Mouse (Mus musculus) heart, adult 11 months (tissue): ENCODE results near the gene Sec22b.

Source experiments
- DNase-seq: peaks from one replicate; pipeline ENCODE4 v3.0.0; 2022

Gene Sec22b

GRCm38 (mm10) chr3:97900516-97901490 is at the start of gene Sec22b:
Sec22b (plus strand) TSS chr3:97901190.
- DNase-seq = peak; percentile 99

GRCm38 (mm10) chr3:97851803-97852202 is 49.2 kb upstream of the Sec22b start:
- peak; percentile 44 for DNase-seq

GRCm38 (mm10) chr3:97854575-97855384 is 46.2 kb upstream of the Sec22b start:
- DNase-seq = peak; percentile 50

GRCm38 (mm10) chr3:97859400-97859799 is 41.6 kb upstream of the Sec22b start:
- DNase-seq = peak; percentile 10

GRCm38 (mm10) chr3:97860820-97861451 is 40.1 kb upstream of the Sec22b start:
- DNase-seq = peak; percentile 42

- no peak for DNase-seq
Measured at GRCm38 (mm10) chr3:97866696-97867095, 34.3 kb upstream of the Sec22b start.

GRCm38 (mm10) chr3:97867221-97868023 is 33.6 kb upstream of the Sec22b start:
- DNase-seq = peak; percentile 87

GRCm38 (mm10) chr3:97868024-97868689 is 32.8 kb upstream of the Sec22b start:
- DNase-seq = peak; percentile 97

GRCm38 (mm10) chr3:97868733-97869132 is 32.3 kb upstream of the Sec22b start:
- peak; percentile 86 for DNase-seq

GRCm38 (mm10) chr3:97869730-97870129 is 31.3 kb upstream of the Sec22b start:
- peak; percentile 93 for DNase-seq

GRCm38 (mm10) chr3:97874777-97875176 is 26.2 kb upstream of the Sec22b start:
- peak; percentile 53 for DNase-seq

GRCm38 (mm10) chr3:97876259-97876658 is 24.7 kb upstream of the Sec22b start:
- no peak for DNase-seq

GRCm38 (mm10) chr3:97879222-97879621 is 21.8 kb upstream of the Sec22b start:
- DNase-seq = peak; percentile 92

- peak; percentile 66 for DNase-seq
Measured at GRCm38 (mm10) chr3:97881576-97881975, 19.4 kb upstream of the Sec22b start.

- no peak for DNase-seq
Measured at GRCm38 (mm10) chr3:97887785-97888167, 13.2 kb upstream of the Sec22b start.

GRCm38 (mm10) chr3:97888168-97888901 is 12.7 kb upstream of the Sec22b start, which contains the start of gene Pde4dip:
Pde4dip (minus strand) TSS chr3:97888707.
- DNase-seq = no peak

- no peak for DNase-seq
Measured at GRCm38 (mm10) chr3:97890205-97890604, 10.8 kb upstream of the Sec22b start.

- DNase-seq = no peak
Measured at GRCm38 (mm10) chr3:97894695-97895094, 6.3 kb upstream of the Sec22b start.

- no peak for DNase-seq
Measured at GRCm38 (mm10) chr3:97898381-97898780, 2.6 kb upstream of the Sec22b start.

- no peak for DNase-seq
Measured at GRCm38 (mm10) chr3:97901586-97901985, 596 bp downstream of the Sec22b start.

- DNase-seq = peak; percentile 8
Measured at GRCm38 (mm10) chr3:97909737-97910136, 8.7 kb downstream of the Sec22b start.
